Mouse (Mus musculus): ENCODE measurements around the gene Olfr1408. TPM values are rescaled to one million over a fixed set of nuclear protein-coding genes. Genes with fewer than 3 reads are reported as not detected.

Gene Olfr1408
- not detected in 4 replicates for total RNA-seq (2023)

GRCm38 (mm10) chr1:173137274-173137673 lies at the start of gene Olfr1408:
Gene Olfr1408, minus strand, starts transcription at chr1:173137374.

Other genes starting within 250 kb of the Olfr1408 start
- gene Apcs, start 242.3 kb downstream of the Olfr1408 start, total RNA-seq (2023) = not detected in 4 replicates
- gene Olfr16, start 187.0 kb downstream of the Olfr1408 start, total RNA-seq (2023) = not detected in 4 replicates
- gene Olfr1406, start 53.3 kb upstream of the Olfr1408 start, total RNA-seq (2023) = not detected in 4 replicates
- gene Olfr218, start 60.4 kb upstream of the Olfr1408 start, total RNA-seq (2023) = not detected in 4 replicates
- not detected in 4 replicates for gene Olfr1404, start 75.0 kb upstream of the Olfr1408 start, total RNA-seq (2023)
- gene Fcer1a, start 89.8 kb upstream of the Olfr1408 start, total RNA-seq (2023) = not detected in 4 replicates
- not detected in 4 replicates for gene Olfr418, start 128.6 kb upstream of the Olfr1408 start, total RNA-seq (2023)
- gene Mptx2, start 140.4 kb upstream of the Olfr1408 start, total RNA-seq (2023) = not detected in 4 replicates
- gene Ackr1, start 196.4 kb upstream of the Olfr1408 start, total RNA-seq (2023) = not detected in 4 replicates
- gene Aim2, start 213.5 kb upstream of the Olfr1408 start, total RNA-seq (2023) = 116 to 126 TPM (median 117 TPM) in 4 replicates
- gene Cadm3, start 230.3 kb upstream of the Olfr1408 start, total RNA-seq (2023) = 0.30 TPM in 1 of 4 replicates, not detected in the others

Data from B cell, adult 62 days (primary cell).